Comparison of ENCODE assay signal across 14 mouse cellular contexts in genomic region chr6:128662206-128662605, GRCm38 (mm10). TPM values are rescaled to one million over a fixed set of nuclear protein-coding genes. Genes with fewer than 3 reads are reported as not detected.
A peak's percentile ranks its signal among the peaks of the same experiment; 100 is the strongest.
DNase-seq lines count a peak whose midpoint lies in the region; ATAC-seq and TF ChIP-seq lines count a peak whose summit lies in the region.
"Had no signal": no experiment of that assay in that cellular context is flagged by ENCODE, and none has a peak within 500 bp of the region (broad histone marks: within the 10 kb centered on the region; RNA-seq: fewer than 3 reads in every experiment).

Gene Clec2h, plus strand, starts transcription at chr6:128662385.

- no peaks in the 10 kb centered on the region for H3K36me3 ChIP-seq in heart, postnatal 0 days (replicated peaks; ENCODE audit: control insufficient read depth, insufficient read depth, low read length)
- H3K36me3 ChIP-seq in heart, adult 2 months (ENCODE audit: control insufficient read depth, insufficient read depth, low read length) = no peaks in the 10 kb centered on the region
- no peaks in the 10 kb centered on the region for H3K36me3 ChIP-seq in kidney, postnatal 0 days (ENCODE audit: insufficient read depth, low read length)
- no peaks in the 10 kb centered on the region for H3K36me3 ChIP-seq in forebrain, embryonic 12.5 days (replicated peaks)
- H3K36me3 ChIP-seq: hindbrain, embryonic 15.5 days; neural tube, embryonic 12.5 days had no signal

- H3K4me3 ChIP-seq in heart, postnatal 0 days (ENCODE audit: low read depth, low read length) = no peak within 1 kb of the TSS
- no peak within 1 kb of the TSS for H3K4me3 ChIP-seq in heart, adult 2 months
- H3K4me3 ChIP-seq in kidney, postnatal 0 days (replicated peaks; ENCODE audit: low read depth, low read length) = no peak within 1 kb of the TSS
- H3K4me3 ChIP-seq in forebrain, embryonic 12.5 days (replicated peaks) = no peak within 1 kb of the TSS
- H3K4me3 ChIP-seq: hindbrain, embryonic 15.5 days; neural tube, embryonic 12.5 days had no signal

- no peaks in the 10 kb centered on the region for H3K27me3 ChIP-seq in heart, postnatal 0 days (ENCODE audit: control insufficient read depth, insufficient read depth, low read length)
- H3K27me3 ChIP-seq in heart, adult 2 months (ENCODE audit: control insufficient read depth, insufficient read depth, low read length) = no peaks in the 10 kb centered on the region
- H3K27me3 ChIP-seq in kidney, postnatal 0 days (ENCODE audit: insufficient read depth, low read length) = no peaks in the 10 kb centered on the region
- no peaks in the 10 kb centered on the region for H3K27me3 ChIP-seq in forebrain, embryonic 12.5 days
- H3K27me3 ChIP-seq: hindbrain, embryonic 15.5 days; neural tube, embryonic 12.5 days had no signal

- H3K4me2 ChIP-seq in heart, postnatal 0 days (ENCODE audit: low read depth, low read length) = no peak within 1 kb of the TSS
- H3K4me2 ChIP-seq in kidney, postnatal 0 days (ENCODE audit: low read length) = no peak within 1 kb of the TSS
- no peak within 1 kb of the TSS for H3K4me2 ChIP-seq in forebrain, embryonic 12.5 days
- H3K4me2 ChIP-seq: hindbrain, embryonic 15.5 days; neural tube, embryonic 12.5 days had no signal

- H3K9ac ChIP-seq in heart, postnatal 0 days (replicated peaks; ENCODE audit: low read depth, low read length) = no peak within 1 kb of the TSS
- no peak within 1 kb of the TSS for H3K9ac ChIP-seq in heart, adult 2 months (ENCODE audit: low read depth, low read length)
- H3K9ac ChIP-seq in kidney, postnatal 0 days (ENCODE audit: low read depth, low read length) = no peak within 1 kb of the TSS
- no peak within 1 kb of the TSS for H3K9ac ChIP-seq in forebrain, embryonic 12.5 days
- H3K9ac ChIP-seq: hindbrain, embryonic 15.5 days; neural tube, embryonic 12.5 days had no signal

- no peaks in the 10 kb centered on the region for H3K4me1 ChIP-seq in heart, postnatal 0 days (ENCODE audit: control insufficient read depth, insufficient read depth)
- H3K4me1 ChIP-seq in heart, adult 2 months (ENCODE audit: control insufficient read depth, insufficient read depth, low read length) = no peaks in the 10 kb centered on the region
- no peaks in the 10 kb centered on the region for H3K4me1 ChIP-seq in kidney, postnatal 0 days (replicated peaks; ENCODE audit: insufficient read depth, low read length)
- no peaks in the 10 kb centered on the region for H3K4me1 ChIP-seq in forebrain, embryonic 12.5 days
- H3K4me1 ChIP-seq: hindbrain, embryonic 15.5 days; neural tube, embryonic 12.5 days had no signal

- no peak for TF ChIP-seq POLR2A in heart, adult 2 months (IDR thresholded peaks at IDR 0.05; ENCODE audit: insufficient read depth, low read depth, low read length)

- WGBS in heart, postnatal 0 days = 0% methylated on average over 1 of the region's 1 CpGs
- 3% methylated on average over 1 of the region's 1 CpGs for WGBS in heart, adult 2 months
- 9% methylated on average over 1 of the region's 1 CpGs for WGBS in kidney, postnatal 0 days
- WGBS in forebrain, embryonic 12.5 days = 15% methylated on average over 1 of the region's 1 CpGs

- H3K27ac ChIP-seq in heart, postnatal 0 days (ENCODE audit: low read depth) = no peak within 1 kb of the TSS
- H3K27ac ChIP-seq in heart, adult 2 months = no peak within 1 kb of the TSS
- H3K27ac ChIP-seq in kidney, postnatal 0 days = no peak within 1 kb of the TSS
- H3K27ac ChIP-seq in forebrain, embryonic 12.5 days = no peak within 1 kb of the TSS
- H3K27ac ChIP-seq: hindbrain, embryonic 15.5 days; neural tube, embryonic 12.5 days had no signal

- H3K9me3 ChIP-seq in heart, postnatal 0 days (replicated peaks; ENCODE audit: control insufficient read depth, low read length) = no peaks in the 10 kb centered on the region
- H3K9me3 ChIP-seq in kidney, postnatal 0 days (replicated peaks; ENCODE audit: low read length) = no peaks in the 10 kb centered on the region
- H3K9me3 ChIP-seq in forebrain, embryonic 12.5 days = no peaks in the 10 kb centered on the region
- H3K9me3 ChIP-seq: hindbrain, embryonic 15.5 days; neural tube, embryonic 12.5 days had no signal

- ATAC-seq in heart, postnatal 0 days (ENCODE audit: insufficient read depth, low read depth) = no peak
- ATAC-seq in kidney, postnatal 0 days (replicated peaks; ENCODE audit: low FRiP score, low read depth) = peak; percentile 78
- no peak for ATAC-seq in forebrain, embryonic 12.5 days (ENCODE audit: low FRiP score)

- peak; percentile 22; the same call in 1 of the 2 replicates for TF ChIP-seq CTCF in heart, postnatal 0 days (IDR thresholded peaks at IDR 0.05; ENCODE audit: low read depth)
- TF ChIP-seq CTCF in heart, adult 2 months (IDR thresholded peaks at IDR 0.05) = no peak
- peak; percentile 50; the same call in 1 of the 2 replicates for TF ChIP-seq CTCF in kidney, postnatal 0 days (IDR thresholded peaks at IDR 0.05; ENCODE audit: low read depth)

- TF ChIP-seq EP300 in heart, postnatal 0 days (IDR thresholded peaks at IDR 0.05; ENCODE audit: low read depth) = no peak
- no peak for TF ChIP-seq EP300 in heart, adult 2 months (IDR thresholded peaks at IDR 0.05; ENCODE audit: insufficient read depth, low read depth, low read length)

- intact Hi-C loops in heart, adult 2 months (cut with DNase I) = no loop called here

- DNase-seq in heart, postnatal 0 days (ENCODE audit: low spot score) = no peak
- no peak for DNase-seq in heart, adult 2 months
- peak; percentile 5 to 6 for DNase-seq in right cerebral cortex, adult 2 months (ENCODE audit: low spot score in 2 of 2)
- DNase-seq in right cerebral cortex, postnatal 25 days = no peak
- peak; percentile 21 for DNase-seq in kidney, postnatal 0 days (ENCODE audit: low spot score)
- DNase-seq in urinary bladder, postnatal 4 days (ENCODE audit: low spot score in 2 of 2) = no peak
- DNase-seq in embryo, embryonic 9.5 days (ENCODE audit: extremely low spot score) = no peak
- DNase-seq: cerebellum, adult 9-11 months; lung, postnatal 4 days; spleen, adult 18-20 months had no signal

- no peaks in the 10 kb centered on the region for H3K79me2 ChIP-seq in heart, adult 2 months (replicated peaks; ENCODE audit: control insufficient read depth, insufficient read depth, low read length)

RNA-seq across cellular contexts. Expression of gene Clec2h, which starts in this region (rescaled TPM):
- not detected in 2 replicates for total RNA-seq in heart, postnatal 0 days (2014; rRNA removed; ENCODE audit: low replicate concordance)
- polyA plus RNA-seq in heart, postnatal 0 days (2015; fragmentation: Nextera tagmentation; extraction: Ambion mirVana) = not detected in 2 replicates
- 1 to 10 TPM in 1 of 2 experiments, under 1 TPM in 1; 0.89 to 1.0 TPM for total RNA-seq in heart, adult 2 months (2021)
- polyA plus RNA-seq in heart, adult 2 months (2012; rRNA removed) = not detected in 2 replicates
- 1.9 and 2.2 TPM in 2 replicates for polyA plus RNA-seq in kidney, postnatal 0 days (2015; fragmentation: Nextera tagmentation; extraction: Ambion mirVana)
- not detected in 2 replicates for polyA plus RNA-seq in forebrain, embryonic 12.5 days (2016; fragmentation: Nextera tagmentation; extraction: Ambion mirVana)
- total RNA-seq: granulocyte monocyte progenitor cell, adult 5-6 weeks had no signal
- polyA plus RNA-seq: hindbrain, embryonic 15.5 days; neural tube, embryonic 12.5 days had no signal

Comparison
In these comparisons a context has a peak if more than half of its experiments do, and no peak if none do; other contexts are left out.
1. DNase-seq: peak in right cerebral cortex, adult 2 months (2 of 2) and kidney, postnatal 0 days (single experiment); none in heart, postnatal 0 days (single experiment), heart, adult 2 months (0 of 2), right cerebral cortex, postnatal 25 days (single experiment), urinary bladder, postnatal 4 days (0 of 2) and embryo, embryonic 9.5 days (single experiment).